Mouse (Mus musculus) midbrain, embryonic 11.5 days (tissue): ENCODE measurements around the gene Hist2h3c1. TPM values are rescaled to one million over a fixed set of nuclear protein-coding genes. Genes with fewer than 3 reads are reported as not detected.
"Not testable (repeated sequence)": the region's sequence is repeated elsewhere in the genome, so short reads cannot be mapped to it uniquely, and the experiment has no call there.

Experiments used
- ATAC-seq: fragments of 200-750 bp; cut with Nextera tagmentation; 2 replicates; pipeline ENCODE4 v1.8.0; 2017; ENCODE audit warnings: moderate TSS enrichment, moderate library complexity; ENCODE audit not compliant: low FRiP score
- DNase-seq: peaks from one replicate; pipeline ENCODE4 v3.0.0; 2015; ENCODE audit warnings: low spot score; ENCODE audit errors: missing footprints
- H3K27ac ChIP-seq: fragments of 300-500 bp; sonication (generic); 2 replicates; pipeline ENCODE4 v1.5.1; 2014; ENCODE audit warnings: low read depth, low read length
- H3K27me3 ChIP-seq: fragments of 300-500 bp; sonication (generic); 2 replicates; pipeline ENCODE4 v1.6.1; 2014; ENCODE audit warnings: mild to moderate bottlenecking, low read length, moderate library complexity, mixed read lengths; ENCODE audit not compliant: control insufficient read depth, insufficient read depth
- H3K36me3 ChIP-seq: fragments of 300-500 bp; sonication (generic); 2 replicates; pipeline ENCODE4 v1.6.1; 2014; ENCODE audit warnings: mild to moderate bottlenecking, low read length, moderate library complexity, mixed read lengths; ENCODE audit not compliant: control insufficient read depth, insufficient read depth
- H3K4me1 ChIP-seq: fragments of 300-500 bp; sonication (generic); 2 replicates; pipeline ENCODE4 v1.6.1; 2014; ENCODE audit warnings: low read length; ENCODE audit not compliant: control insufficient read depth, insufficient read depth
- H3K4me2 ChIP-seq: fragments of 300-500 bp; sonication (generic); 2 replicates; pipeline ENCODE4 v1.6.1; 2014; ENCODE audit warnings: mild to moderate bottlenecking, moderate library complexity
- H3K4me3 ChIP-seq: fragments of 300-500 bp; sonication (generic); 2 replicates; pipeline ENCODE4 v1.5.1; 2014; ENCODE audit warnings: low read depth, low read length
- H3K9ac ChIP-seq: fragments of 300-500 bp; sonication (generic); 2 replicates; pipeline ENCODE4 v1.6.1; 2014; ENCODE audit warnings: low read length
- H3K9me3 ChIP-seq: fragments of 300-500 bp; sonication (generic); 2 replicates; pipeline ENCODE4 v1.6.1; 2016; ENCODE audit warnings: low read length; ENCODE audit not compliant: control insufficient read depth
- WGBS: fragments of 180-500 bp; shearing (Covaris S2); extraction: QIAGEN DNeasy Blood & Tissue Kit; methylation state at CpG from one replicate; pipeline ENCODE4 v1.1.7; 2014; 5-methylcytosine and 5-hydroxymethylcytosine counted together
- polyA plus RNA-seq: library from polyadenylated mRNA; unstranded; fragments of >200 nt; fragmentation: Nextera tagmentation; extraction: Ambion mirVana; gene quantifications from 2 replicates; pipeline ENCODE4 v1.2.1, GENCODE M21; 2014

Hist2h3c1 gene
- polyA plus RNA-seq, 1 experiment from 2014 or later, result 1.1 TPM

GRCm38 (mm10) chr3:96262979-96263550 is 16.6 kb downstream of the Hist2h3c1 start, which contains the start of gene Hist2h4:
Gene Hist2h4, minus strand, starts transcription at chr3:96263311.
- no peaks in the 10 kb centered on the region for H3K36me3 ChIP-seq
- H3K9ac ChIP-seq, result peak within 1 kb of the TSS; percentile 90
- WGBS, result under 1% methylated on average over 40 of the region's 40 CpGs
- peak within 1 kb of the TSS; percentile 83 for H3K4me2 ChIP-seq
- peaks cover 24% of the 10 kb centered on the region for H3K4me1 ChIP-seq
- H3K9me3 ChIP-seq, result no peaks in the 10 kb centered on the region
- DNase-seq, result peak; percentile 100
- H3K27me3 ChIP-seq, result no peaks in the 10 kb centered on the region
- peak within 1 kb of the TSS; percentile 55 for H3K4me3 ChIP-seq
- peak within 1 kb of the TSS; percentile 98 for H3K27ac ChIP-seq
- peak; percentile 86 for ATAC-seq

DNA sequence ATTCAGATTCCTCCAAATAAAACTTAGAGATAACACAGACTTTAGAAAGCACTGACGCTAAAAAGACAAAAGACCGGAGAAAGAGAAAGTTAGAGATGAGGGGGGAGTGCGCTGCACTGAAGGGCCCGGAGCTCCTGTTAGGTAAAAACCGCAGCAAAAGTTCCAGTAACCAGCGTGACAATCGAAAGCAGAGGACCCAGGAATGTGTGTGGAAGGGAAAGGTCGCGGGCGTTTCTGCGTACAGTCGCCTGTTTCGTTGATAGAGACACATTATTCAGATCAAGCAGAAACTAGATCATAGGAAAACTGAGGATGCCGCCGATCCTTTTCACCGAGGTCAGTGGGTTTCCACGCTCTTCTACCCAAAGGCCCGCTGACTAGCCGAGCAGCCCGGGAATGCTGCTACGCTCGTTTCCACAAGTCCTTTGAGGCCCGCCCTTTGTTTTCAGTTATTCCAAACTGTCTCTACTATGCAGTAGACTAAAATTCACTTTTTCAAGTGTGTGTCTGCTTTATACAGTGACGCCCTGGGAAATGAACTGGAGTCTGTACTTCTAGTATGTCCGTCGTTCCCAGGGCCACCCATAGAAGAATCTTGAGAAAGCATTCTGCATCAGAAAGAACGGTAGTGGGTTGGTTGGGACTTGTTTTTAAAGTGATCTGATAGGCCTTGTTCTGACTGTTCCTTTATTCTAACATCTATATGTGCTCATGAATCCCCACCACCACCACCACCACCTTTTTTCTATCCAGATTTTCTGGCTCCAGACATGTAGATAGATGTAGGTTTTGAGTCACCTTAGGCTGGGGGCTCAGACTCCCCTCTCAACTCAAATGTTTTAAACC is 17.3 kb downstream of the Hist2h3c1 start:
- Histone ChIP-seq H3K27ac (peak overlapping the region; percentile 98), H3K9me3 (no peaks in the 10 kb centered on the region), H3K27me3 (no peaks in the 10 kb centered on the region), H3K4me1 (peaks cover 27% of the 10 kb centered on the region), H3K4me2 (peak overlapping the region; percentile 83), H3K4me3 (peak overlapping the region; percentile 55), H3K36me3 (no peaks in the 10 kb centered on the region), H3K9ac (peak overlapping the region; percentile 90)
- WGBS, result 9% methylated on average over 27 of the region's 27 CpGs
- peak; percentile 97 for DNase-seq
- ATAC-seq, result peak; percentile 20; the same call in 1 of the 2 replicates

DNA sequence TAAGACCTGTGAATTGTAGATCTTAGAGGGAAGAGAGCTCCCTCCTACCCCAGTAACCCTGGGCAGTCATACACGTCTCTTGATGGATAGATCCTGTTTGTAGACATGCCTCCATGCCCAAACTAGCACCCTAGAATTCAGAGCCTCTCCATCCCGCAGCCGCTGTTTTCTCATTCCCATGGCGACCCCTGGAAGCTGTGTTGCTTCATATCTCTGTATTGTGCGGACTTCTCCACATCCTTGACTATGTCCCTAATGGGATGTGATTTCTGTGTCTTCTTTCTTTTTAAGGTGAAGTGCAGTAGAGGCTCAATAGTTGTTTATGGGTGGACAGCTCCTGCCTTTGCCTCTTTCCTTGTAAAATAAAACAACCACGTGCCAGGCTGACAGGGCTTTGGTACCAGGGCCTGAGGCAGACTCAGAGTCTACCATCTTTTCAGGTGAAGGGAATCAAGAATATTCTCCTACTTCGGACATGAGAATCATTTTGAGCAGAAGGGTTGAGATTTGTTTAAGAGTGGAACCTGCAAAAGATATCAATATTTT is 18.0 kb downstream of the Hist2h3c1 start:
- no peak for DNase-seq
- H3K9ac ChIP-seq, result peak overlapping the region; percentile 90
- H3K4me1 ChIP-seq, result peaks cover 27% of the 10 kb centered on the region
- H3K27ac ChIP-seq, result peak overlapping the region; percentile 98
- H3K27me3 ChIP-seq, result no peaks in the 10 kb centered on the region
- WGBS, result 69% methylated on average over 7 of the region's 7 CpGs
- H3K4me3 ChIP-seq, result peak overlapping the region; percentile 55
- H3K4me2 ChIP-seq, result peak overlapping the region; percentile 83
- H3K9me3 ChIP-seq, result no peaks in the 10 kb centered on the region
- ATAC-seq, result no peak
- no peaks in the 10 kb centered on the region for H3K36me3 ChIP-seq

DNA sequence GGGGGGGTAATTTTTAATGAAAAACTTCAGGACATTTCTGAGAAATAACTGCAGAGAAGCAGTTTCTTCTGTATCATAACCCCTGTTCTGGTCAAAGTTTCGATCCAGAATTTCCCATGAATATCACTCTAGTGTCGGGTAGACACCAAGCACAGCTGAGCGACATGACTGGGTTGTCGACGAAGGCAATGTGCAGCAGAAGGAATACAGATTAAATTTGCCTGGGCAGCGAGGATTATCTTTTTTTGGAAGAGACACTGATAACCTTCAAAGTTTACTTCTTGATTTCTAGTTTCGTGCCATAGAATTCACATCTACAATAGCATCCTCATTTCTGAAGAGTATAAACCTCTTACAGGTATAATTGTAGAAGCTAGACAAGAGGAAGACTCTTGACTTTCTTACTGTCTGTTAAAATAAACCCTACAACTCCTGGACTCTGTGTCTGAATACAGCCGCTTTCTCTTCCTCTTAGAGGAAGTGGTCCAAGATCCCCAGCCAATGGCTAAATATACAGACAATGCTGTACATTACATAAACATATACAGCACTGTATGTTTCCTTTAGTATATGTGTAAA is 19.7 kb downstream of the Hist2h3c1 start:
- Histone ChIP-seq H3K36me3 (no peaks in the 10 kb centered on the region), H3K9ac (no peak overlapping the region), H3K4me2 (no peak overlapping the region), H3K4me3 (no peak overlapping the region), H3K4me1 (peaks cover 27% of the 10 kb centered on the region), H3K27ac (no peak overlapping the region), H3K27me3 (no peaks in the 10 kb centered on the region), H3K9me3 (no peaks in the 10 kb centered on the region)
- 88% methylated on average over 8 of the region's 8 CpGs for WGBS
- DNase-seq, result no peak
- no peak for ATAC-seq

GRCm38 (mm10) chr3:96267541-96267940 is 21.1 kb downstream of the Hist2h3c1 start:
- no peak overlapping the region for H3K4me3 ChIP-seq
- no peaks in the 10 kb centered on the region for H3K36me3 ChIP-seq
- no peak overlapping the region for H3K4me2 ChIP-seq
- H3K9me3 ChIP-seq, result no peaks in the 10 kb centered on the region
- ATAC-seq (no peak), DNase-seq (no peak)
- 0 out of 2 replicates have a peak overlapping the region, but pooled peaks have one; percentile 30 for H3K9ac ChIP-seq
- WGBS, result 83% methylated on average over 4 of the region's 4 CpGs
- H3K27ac ChIP-seq, result peak overlapping the region; percentile 87
- H3K27me3 ChIP-seq, result no peaks in the 10 kb centered on the region
- H3K4me1 ChIP-seq, result peaks cover 16% of the 10 kb centered on the region

DNA sequence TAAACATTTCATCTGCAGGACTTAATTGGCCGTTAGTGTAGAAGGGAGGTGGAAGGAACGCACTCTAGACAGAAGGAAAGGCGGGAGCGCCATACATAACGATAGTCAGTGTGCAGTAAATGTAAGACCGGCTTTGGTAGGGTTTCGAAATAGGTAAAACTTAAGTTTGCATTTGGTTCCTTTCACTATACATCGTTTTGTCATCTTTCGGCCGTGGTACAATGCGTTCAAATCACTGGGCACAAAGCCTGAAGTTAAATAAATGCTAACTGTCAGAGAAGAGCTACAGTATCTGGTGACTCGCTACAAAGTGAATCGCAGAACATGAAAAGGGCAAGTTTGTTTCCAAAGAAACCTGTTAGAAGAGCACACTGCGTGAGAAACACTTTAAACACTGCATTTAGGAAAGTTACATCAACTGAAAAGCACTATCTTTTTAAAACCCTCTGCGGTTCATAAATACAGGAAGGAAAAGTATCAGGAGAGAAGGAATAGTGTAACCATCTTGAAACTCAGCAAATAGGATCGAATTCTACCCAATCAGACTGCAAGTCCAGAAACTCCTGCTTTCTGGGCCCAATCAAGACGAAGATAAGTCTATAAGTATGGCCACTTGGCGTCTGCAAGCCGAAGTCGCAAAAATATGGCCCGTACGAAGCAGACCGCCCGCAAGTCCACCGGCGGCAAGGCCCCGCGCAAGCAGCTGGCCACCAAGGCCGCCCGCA is 21.7 kb downstream of the Hist2h3c1 start, which contains the start of gene Hist2h3b:
TSS of gene Hist2h3b (plus strand) at position 604 of the 725 bp plus-strand sequence.
- H3K27ac ChIP-seq, result peak within 1 kb of the TSS; percentile 97
- 26% methylated on average over 28 of the region's 30 CpGs for WGBS
- H3K36me3 ChIP-seq, result no peaks in the 10 kb centered on the region
- no peaks in the 10 kb centered on the region for H3K27me3 ChIP-seq
- peak within 1 kb of the TSS; percentile 81 for H3K9ac ChIP-seq
- DNase-seq, result peak; percentile 97
- H3K9me3 ChIP-seq, result no peaks in the 10 kb centered on the region
- peak; percentile 62 for ATAC-seq
- peaks cover 16% of the 10 kb centered on the region for H3K4me1 ChIP-seq
- peak within 1 kb of the TSS; percentile 40 for H3K4me3 ChIP-seq
- H3K4me2 ChIP-seq, result peak within 1 kb of the TSS; percentile 82

DNA sequence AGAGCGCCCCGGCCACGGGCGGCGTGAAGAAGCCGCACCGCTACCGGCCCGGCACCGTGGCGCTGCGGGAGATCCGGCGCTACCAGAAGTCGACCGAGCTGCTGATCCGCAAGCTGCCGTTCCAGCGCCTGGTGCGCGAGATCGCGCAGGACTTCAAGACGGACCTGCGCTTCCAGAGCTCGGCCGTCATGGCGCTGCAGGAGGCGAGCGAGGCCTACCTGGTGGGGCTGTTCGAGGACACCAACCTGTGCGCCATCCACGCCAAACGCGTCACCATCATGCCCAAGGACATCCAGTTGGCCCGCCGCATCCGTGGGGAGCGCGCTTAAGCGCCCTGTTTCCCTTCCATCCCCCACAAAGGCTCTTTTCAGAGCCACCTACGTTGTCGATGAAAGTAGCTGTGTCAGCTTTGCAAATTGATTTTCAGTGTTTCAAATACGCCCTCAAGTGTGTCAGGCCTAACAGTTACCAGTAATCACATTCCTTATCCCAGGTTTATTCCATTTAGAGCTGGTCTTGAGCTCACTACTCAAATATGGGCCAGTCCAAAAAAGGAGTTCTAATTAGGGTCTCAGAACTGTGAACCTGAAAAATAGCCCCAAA is 22.4 kb downstream of the Hist2h3c1 start:
- not testable (repeated sequence) for H3K9me3 ChIP-seq, H3K27me3 ChIP-seq, H3K36me3 ChIP-seq
- Histone ChIP-seq H3K9ac (peak overlapping the region; percentile 81), H3K27ac (peak overlapping the region; percentile 97), H3K4me3 (peak overlapping the region; percentile 40), H3K4me2 (peak overlapping the region; percentile 82), H3K4me1 (peaks cover 14% of the 10 kb centered on the region)
- WGBS, result 0% methylated on average over 12 of the region's 44 CpGs
- ATAC-seq (peak; percentile 62), DNase-seq (peak; percentile 97)
